Mouse (Mus musculus) erythroblast, embryonic 14.5 days (primary cell): ENCODE data around the gene Hcrt.

ENCODE experiments used
- GATA1 ChIP-seq: IDR thresholded peaks from 2 replicates; pipeline ENCODE4 v1.6.1; 2012; ENCODE audit warnings: low read length, inconsistent platforms, mixed read lengths
- TAL1 ChIP-seq: IDR thresholded peaks from 3 replicates; pipeline ENCODE4 v1.6.1; 2012; ENCODE audit warnings: low read length, inconsistent platforms, mixed read lengths

DNA sequence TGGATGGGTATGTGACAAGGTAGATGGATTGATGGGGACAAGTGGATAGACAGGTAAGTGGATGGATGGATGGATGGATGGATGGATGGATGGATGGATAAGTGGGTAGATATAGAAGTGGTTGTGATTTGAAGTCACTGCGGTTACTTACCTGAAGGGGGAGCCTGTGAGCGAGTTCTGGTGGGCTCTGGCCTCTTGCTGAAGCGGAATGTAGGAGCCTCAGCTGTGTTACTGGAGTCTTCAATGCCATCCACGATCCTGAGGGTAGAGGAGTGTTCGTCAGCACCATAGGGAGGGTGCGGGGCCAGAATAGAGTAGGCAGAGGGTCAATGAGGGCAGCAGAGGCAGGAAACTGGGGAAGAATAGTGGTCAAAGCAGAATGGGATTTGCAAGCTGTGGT, 17.6 kb downstream of the Hcrt start:
- TF ChIP-seq TAL1, result no peak
- TF ChIP-seq GATA1, result no peak
